Mouse (Mus musculus) urinary bladder, postnatal 0 days (tissue): ENCODE measurements around the gene Donson. TPM values are rescaled to one million over a fixed set of nuclear protein-coding genes. Genes with fewer than 3 reads are reported as not detected.

Source experiments
- polyA plus RNA-seq: library from polyadenylated mRNA; unstranded; fragments of >200 nt; fragmentation: Nextera tagmentation; extraction: Ambion mirVana; gene quantifications from 2 replicates; pipeline ENCODE4 v1.2.1, GENCODE M21; 2015

Donson gene
- 6.8 and 7.8 TPM in 2 replicates for polyA plus RNA-seq

DNA sequence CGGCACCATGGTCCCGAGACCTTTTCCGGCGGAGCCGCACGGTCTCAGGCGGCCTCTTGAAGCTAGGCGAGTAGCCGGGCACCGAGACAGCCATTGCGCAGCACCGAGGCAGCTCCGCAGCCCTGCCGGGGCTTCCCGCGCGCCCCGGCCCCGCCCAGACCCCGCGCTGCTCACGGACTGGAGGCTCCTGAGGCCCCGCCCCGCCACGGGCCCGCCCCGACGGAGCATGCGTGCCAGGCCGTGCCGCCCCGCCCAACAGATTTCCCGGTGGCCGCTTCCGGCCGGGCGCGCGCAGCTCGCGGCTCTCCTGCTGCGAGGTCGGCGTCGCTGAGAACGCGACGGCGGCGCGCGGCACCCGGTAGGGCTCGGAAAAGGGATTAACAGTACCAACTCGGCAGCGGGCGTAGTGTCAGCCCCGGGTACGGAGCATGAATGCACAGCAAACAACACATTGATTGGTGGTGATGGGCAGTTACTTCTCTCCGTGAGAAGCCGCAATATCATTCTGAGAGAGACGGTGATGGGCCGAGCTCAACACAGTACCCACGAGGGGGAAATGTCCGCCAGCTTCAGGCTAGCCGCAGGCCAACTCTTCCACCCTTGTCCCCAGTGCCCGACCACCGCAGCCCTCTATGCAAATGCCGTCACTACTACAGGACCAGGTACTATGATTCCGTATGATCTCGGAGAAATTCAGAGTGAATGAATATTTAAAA lies at the start of gene Donson:
TSS of gene Donson (minus strand) at position 152 of the 716 bp plus-strand sequence.

DNA sequence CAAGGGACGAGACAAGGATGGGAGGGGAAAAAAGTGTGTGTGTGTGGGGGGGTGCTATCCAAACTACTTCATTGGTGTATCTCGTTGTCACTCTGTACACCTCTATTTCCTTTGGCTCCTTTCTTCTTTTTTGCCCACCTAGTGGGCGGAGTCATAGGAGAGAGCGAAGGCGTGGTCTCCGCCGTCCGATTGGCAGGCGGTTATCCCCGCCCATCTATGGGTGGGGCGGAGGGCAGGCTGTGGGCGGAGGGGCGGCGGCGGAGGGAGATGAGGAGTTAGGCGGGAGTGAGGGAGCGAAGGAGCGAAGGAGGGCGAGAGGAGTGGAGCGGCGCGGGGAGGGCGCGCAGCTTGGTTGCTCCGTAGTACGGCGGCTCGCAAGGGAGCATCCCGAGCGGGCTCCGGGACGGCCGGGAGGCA lies 40.5 kb upstream of the Donson start, which contains the start of gene Itsn1:
TSS of gene Itsn1 (plus strand) at position 216 of the 417 bp plus-strand sequence.

DNA sequence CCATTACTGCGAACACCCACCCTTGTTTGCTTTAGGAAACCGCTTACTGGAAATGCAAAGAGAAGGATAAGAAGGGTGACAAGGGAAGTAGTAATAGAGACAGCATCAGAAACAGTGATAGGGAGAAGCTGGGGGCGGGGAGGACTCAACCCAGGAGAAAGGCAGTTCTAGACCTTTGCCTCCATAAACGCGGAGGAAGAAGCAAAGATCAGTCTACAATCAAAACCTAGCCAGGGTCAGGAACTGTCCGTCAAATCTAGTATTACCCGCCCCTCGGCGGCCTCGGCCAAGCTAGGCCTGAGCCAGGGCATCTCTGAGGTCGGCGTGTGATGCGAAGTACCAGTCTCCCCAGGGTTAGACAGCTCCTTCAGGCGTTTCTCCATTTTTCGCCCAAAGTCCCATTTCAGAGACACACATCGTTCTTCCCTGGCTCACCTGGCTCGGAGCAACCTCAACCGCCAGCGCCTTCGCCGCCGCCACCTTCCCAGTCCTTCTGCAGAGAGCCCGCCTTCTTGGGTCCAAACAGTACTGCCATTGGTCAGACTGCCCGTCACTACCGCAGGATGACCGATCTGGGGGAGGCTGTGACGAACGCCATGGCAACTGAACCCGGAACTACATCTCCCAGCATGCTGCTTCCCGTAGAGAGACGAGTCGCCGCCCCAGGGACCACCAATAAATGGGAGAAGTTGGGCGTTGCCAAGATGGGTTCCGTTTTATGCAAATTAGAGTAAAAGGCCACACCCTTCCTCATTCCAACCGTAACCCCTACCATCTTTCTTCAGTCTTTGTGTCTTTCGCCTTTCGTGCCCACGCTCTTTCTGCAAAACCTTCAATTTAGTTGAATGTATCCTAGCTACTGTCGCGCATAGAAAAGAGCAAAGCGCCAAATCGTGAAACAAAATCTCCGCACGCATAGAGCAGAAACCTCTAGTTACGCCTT lies 39.8 kb upstream of the Donson start, which contains the start of gene Cryzl1:
TSS of gene Cryzl1 (minus strand) at position 853 of the 943 bp plus-strand sequence.

DNA sequence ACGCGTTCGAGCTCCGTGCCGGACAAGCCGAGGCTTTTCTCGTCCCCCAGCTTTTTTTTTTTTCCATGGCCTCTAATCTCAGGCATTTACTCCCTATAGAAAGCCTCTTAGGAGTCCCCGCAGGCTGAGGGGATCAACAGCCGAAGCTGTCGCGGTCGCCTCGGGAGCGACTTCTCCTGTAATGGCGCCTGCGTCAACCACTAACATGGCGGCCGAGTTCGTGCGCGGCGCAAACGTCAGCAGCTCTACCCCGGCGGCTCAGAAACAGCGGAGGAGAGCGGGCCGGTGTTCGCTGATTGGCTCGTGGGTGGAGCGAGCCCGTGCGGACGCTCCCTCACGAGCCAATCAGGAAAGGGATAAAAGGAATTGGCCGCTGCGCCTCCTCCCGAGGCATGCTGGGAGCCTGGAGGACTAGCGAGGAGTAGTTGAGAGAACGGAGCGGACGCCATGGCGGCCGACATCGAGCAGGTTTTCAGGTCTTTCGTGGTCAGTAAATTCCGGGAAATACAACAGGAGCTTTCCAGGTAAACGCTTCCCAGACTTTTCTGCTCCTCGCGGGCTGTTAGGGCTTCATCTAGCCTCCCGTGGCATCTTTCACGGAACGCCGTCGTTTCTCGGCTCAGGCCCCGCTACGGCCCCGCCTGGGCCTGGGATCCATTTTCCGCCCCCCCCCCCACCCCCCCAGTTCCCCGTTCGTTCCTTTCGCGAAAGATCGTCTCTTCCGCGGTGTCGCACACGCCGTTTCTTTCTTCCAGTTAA lies 40.9 kb downstream of the Donson start, which contains the start of gene Son:
TSS of gene Son (plus strand) at position 46 of the 759 bp plus-strand sequence.

DNA sequence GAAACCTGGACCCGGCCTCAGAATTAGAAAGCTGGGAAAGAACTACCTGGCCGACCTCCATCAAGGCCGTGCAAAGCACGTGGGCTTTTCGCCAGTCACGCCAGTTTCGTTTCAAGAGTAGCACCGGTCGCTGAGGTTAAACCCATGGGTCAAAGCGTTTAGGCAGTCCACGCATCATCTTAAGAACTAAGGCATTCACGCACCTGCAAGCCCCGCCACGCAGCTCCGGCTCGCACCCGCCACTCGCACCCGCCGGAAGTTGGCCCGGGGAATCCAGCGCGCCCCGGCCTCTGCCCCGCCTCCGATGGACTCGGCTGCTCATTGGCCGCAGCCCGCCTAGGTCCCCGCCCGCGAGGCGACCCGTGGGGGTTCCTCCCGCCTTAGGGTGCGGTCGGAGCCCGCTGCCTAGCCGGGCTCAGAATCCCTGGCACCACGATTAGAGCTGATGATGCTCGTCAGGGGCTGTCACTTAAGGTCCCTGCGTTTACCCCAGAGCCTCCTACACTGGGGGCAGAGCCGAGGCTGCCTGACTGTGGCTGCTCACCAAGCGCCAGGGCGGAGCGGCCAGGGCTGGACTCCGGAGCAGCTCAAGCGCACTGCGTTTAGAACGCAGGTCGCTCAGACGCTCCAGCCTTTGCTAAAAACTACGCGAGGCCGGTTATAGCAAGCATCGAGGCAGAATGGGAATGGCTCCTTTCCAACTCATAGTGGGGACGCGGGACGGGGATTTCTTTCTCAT lies 41.7 kb downstream of the Donson start, which contains the start of gene Gart:
TSS of gene Gart (minus strand) at position 272 of the 739 bp plus-strand sequence.

Other genes with a start within 250 kb of the Donson start
- gene Ifnar1, start 203.5 kb downstream of the Donson start, polyA plus RNA-seq: 24.7 and 27.5 TPM in 2 replicates
- gene Ifngr2, start 141.7 kb downstream of the Donson start, polyA plus RNA-seq: 47.8 and 50.0 TPM in 2 replicates
- gene Tmem50b, start 91.0 kb downstream of the Donson start, polyA plus RNA-seq: 58.6 and 69.2 TPM in 2 replicates
- gene Dnajc28, start 69.7 kb downstream of the Donson start, polyA plus RNA-seq: 0.81 and 1.3 TPM in 2 replicates
- gene Gart, start 41.8 kb downstream of the Donson start, polyA plus RNA-seq: 40.9 and 43.8 TPM in 2 replicates
- 56.2 and 65.8 TPM in 2 replicates for gene Son, start 41.3 kb downstream of the Donson start, polyA plus RNA-seq
- 44.5 and 53.2 TPM in 2 replicates for gene Cryzl1, start 40.2 kb upstream of the Donson start, polyA plus RNA-seq
- 13.2 and 17.4 TPM in 2 replicates for gene Itsn1, start 40.5 kb upstream of the Donson start, polyA plus RNA-seq